Mouse (Mus musculus): ENCODE measurements around the gene Nrde2.

GRCm38 (mm10) chr12:100090750-100091149 is 68.7 kb downstream of the Nrde2 start:
- no peak for TF ChIP-seq POLR2A (IDR thresholded peaks at IDR 0.05; ENCODE audit: control insufficient read depth, extremely low read depth, insufficient read depth, low read length, poor library complexity)
- no peak for TF ChIP-seq CTCF (IDR thresholded peaks at IDR 0.05; ENCODE audit: borderline replicate concordance, control insufficient read depth, extremely low read depth, insufficient read depth, low read length, poor library complexity)

All from thymus, adult 2 months (tissue).